Mouse (Mus musculus): ENCODE results near the gene Lck. TPM values are rescaled to one million over a fixed set of nuclear protein-coding genes. Genes with fewer than 3 reads are reported as not detected.

Lck gene
- total RNA-seq, 1 experiment from 2014 or later = 27.1 TPM

- ATAC-seq (replicated peaks in 1 of 2; ENCODE audit: insufficient read depth in 1 of 2, low FRiP score in 2 of 2, low TSS enrichment in 1 of 2, low read depth in 1 of 2, poor library complexity in 2 of 2, severe bottlenecking in 2 of 2) = peak; percentile 60 to 62
These were observed 72.6 kb downstream of the Lck start for GRCm38 (mm10) chr4:129500607-129501566.

GRCm38 (mm10) chr4:129500017-129500416 lies 73.4 kb downstream of the Lck start:
- no peak for ATAC-seq (replicated peaks in 1 of 2; ENCODE audit: insufficient read depth in 1 of 2, low FRiP score in 2 of 2, low TSS enrichment in 1 of 2, low read depth in 1 of 2, poor library complexity in 2 of 2, severe bottlenecking in 2 of 2)

- ATAC-seq (replicated peaks in 1 of 2; ENCODE audit: insufficient read depth in 1 of 2, low FRiP score in 2 of 2, low TSS enrichment in 1 of 2, low read depth in 1 of 2, poor library complexity in 2 of 2, severe bottlenecking in 2 of 2) = no peak
These were observed 74.5 kb downstream of the Lck start for GRCm38 (mm10) chr4:129498941-129499340.

Other genes with a start within 250 kb of the Lck start
- 118 and 128 TPM in 2 replicates for gene Rbbp4, start 238.3 kb downstream of the Lck start, total RNA-seq (2017)
- gene Zbtb8os, start 237.9 kb downstream of the Lck start, total RNA-seq (2017) = 89.1 and 106 TPM in 2 replicates
- 8.1 and 12.2 TPM in 2 replicates for gene Zbtb8a, start 195.5 kb downstream of the Lck start, total RNA-seq (2017)
- gene Zbtb8b, start 132.8 kb downstream of the Lck start, total RNA-seq (2017) = not detected in 2 replicates
- 36.2 and 41.3 TPM in 2 replicates for gene Bsdc1, start 112.1 kb downstream of the Lck start, total RNA-seq (2017)
- not detected in 2 replicates for gene Tssk3, start 82.6 kb downstream of the Lck start, total RNA-seq (2017)
- not detected in 2 replicates for gene Fam229a, start 82.5 kb downstream of the Lck start, total RNA-seq (2017)
- gene Marcksl1, start 60.1 kb downstream of the Lck start, total RNA-seq (2017) = 159 and 228 TPM in 2 replicates
- gene Hdac1, start 30.9 kb downstream of the Lck start, total RNA-seq (2017) = 104 TPM in 2 replicates
- not detected in 2 replicates for gene Fam167b, start 4.9 kb upstream of the Lck start, total RNA-seq (2017)
- 226 and 281 TPM in 2 replicates for gene Eif3i, start 27.0 kb upstream of the Lck start, total RNA-seq (2017)
- gene Tmem234, start 27.0 kb upstream of the Lck start, total RNA-seq (2017) = 86.7 and 91.1 TPM in 2 replicates
- not detected in 2 replicates for gene Dcdc2b, start 40.6 kb upstream of the Lck start, total RNA-seq (2017)
- gene Iqcc, start 45.5 kb upstream of the Lck start, total RNA-seq (2017) = 11.4 and 25.6 TPM in 2 replicates
- gene Ccdc28b, start 50.3 kb upstream of the Lck start, total RNA-seq (2017) = 57.7 and 75.9 TPM in 2 replicates
- gene Txlna, start 67.4 kb upstream of the Lck start, total RNA-seq (2017) = 106 and 169 TPM in 2 replicates
- gene Kpna6, start 99.1 kb upstream of the Lck start, total RNA-seq (2017) = 16.0 and 22.8 TPM in 2 replicates
- 6.4 and 8.0 TPM in 2 replicates for gene Tmem39b, start 123.2 kb upstream of the Lck start, total RNA-seq (2017)
- 92.1 and 122 TPM in 2 replicates for gene Khdrbs1, start 168.7 kb upstream of the Lck start, total RNA-seq (2017)
- 413 and 530 TPM in 2 replicates for gene Ptp4a2, start 237.6 kb upstream of the Lck start, total RNA-seq (2017)

All from hematopoietic stem cell, adult 5-6 weeks (primary cell).